Mouse (Mus musculus): ENCODE measurements around the gene Acp6. TPM values are rescaled to one million over a fixed set of nuclear protein-coding genes. Genes with fewer than 3 reads are reported as not detected.
A peak's percentile ranks its signal among the peaks of the same experiment; 100 is the strongest.

The Acp6 gene
- polyA plus RNA-seq, 1 experiment from 2014 or later: 20.0 TPM

DNA sequence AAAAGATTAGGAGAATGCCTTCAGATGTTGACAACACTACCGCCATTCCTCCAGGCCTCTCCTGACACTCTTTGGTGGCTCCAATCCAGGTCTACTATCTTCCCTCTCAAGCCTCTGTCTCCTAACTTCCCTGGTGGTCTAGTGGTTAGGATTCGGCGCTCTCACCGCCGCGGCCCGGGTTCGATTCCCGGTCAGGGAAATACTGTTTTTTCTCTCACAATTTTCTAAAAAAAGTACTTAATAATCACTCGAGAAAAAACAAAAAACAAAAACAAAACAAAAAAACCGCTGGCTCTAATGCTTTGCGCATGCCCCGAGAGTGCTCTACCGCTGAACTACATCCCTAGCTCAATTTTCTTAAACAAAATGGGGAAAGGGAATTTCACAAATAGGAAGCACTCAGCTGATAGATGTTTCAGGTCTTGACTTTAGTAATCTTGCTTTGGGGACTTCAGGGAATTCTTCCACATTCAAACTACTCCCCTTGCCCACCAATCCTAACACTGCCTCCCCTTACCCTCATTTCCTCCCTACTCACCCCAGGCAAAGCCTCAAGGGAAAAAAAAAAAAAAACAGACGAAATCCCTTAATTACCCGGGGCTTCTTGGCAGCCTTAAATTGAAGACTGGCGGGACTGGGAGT, 498 bp upstream of the Acp6 start:
- Histone ChIP-seq H3K4me3 (ENCODE audit: low read depth, low read length) (peak overlapping the region; percentile 80), H3K27me3 (ENCODE audit: control insufficient read depth, insufficient read depth, low read depth, low read length) (no peaks in the 10 kb centered on the region), H3K9me3 (replicated peaks; ENCODE audit: control insufficient read depth, low read length) (no peaks in the 10 kb centered on the region), H3K27ac (ENCODE audit: low read length) (peak overlapping the region; percentile 53; the same call in 1 of the 2 replicates), H3K36me3 (ENCODE audit: control insufficient read depth, insufficient read depth) (no peaks in the 10 kb centered on the region), H3K9ac (ENCODE audit: low read depth, low read length) (peak overlapping the region; percentile 85), H3K4me2 (ENCODE audit: low read depth, low read length) (peak overlapping the region; percentile 75), H3K4me1 (ENCODE audit: control insufficient read depth, low read depth, low read length) (peaks cover 8% of the 10 kb centered on the region; the same call in 1 of the 2 replicates)
- WGBS (ENCODE audit: insufficient replicate concordance): under 1% methylated on average over 17 of the region's 17 CpGs
- ATAC-seq (ENCODE audit: low read depth): peak; percentile 42

- 9% methylated on average over 6 of the region's 6 CpGs for WGBS (ENCODE audit: insufficient replicate concordance)
Observed at GRCm38 (mm10) chr3:97159509-97159850, 903 bp downstream of the Acp6 start.

DNA sequence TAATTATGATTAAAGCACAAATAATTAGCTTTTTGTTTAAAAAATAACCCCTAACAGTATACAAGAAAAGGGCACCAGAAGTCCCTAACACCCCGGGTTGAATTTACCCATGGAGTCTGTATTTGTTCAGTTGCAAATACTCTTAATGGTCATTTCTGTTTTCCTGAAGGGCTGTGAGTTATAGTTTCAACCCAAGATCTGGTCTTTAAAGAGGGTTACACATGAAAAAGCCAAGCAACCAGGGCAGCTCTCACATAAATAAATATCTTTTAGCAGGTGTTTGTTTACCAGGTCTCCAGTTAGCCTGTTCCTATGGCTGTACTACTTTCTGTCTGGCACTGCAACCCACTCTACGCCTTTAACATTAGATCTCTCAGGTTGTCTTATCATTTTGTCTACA, 1.4 kb downstream of the Acp6 start:
- H3K4me1 ChIP-seq (ENCODE audit: control insufficient read depth, low read depth, low read length): peaks cover 11% of the 10 kb centered on the region; the same call in 1 of the 2 replicates
- H3K4me2 ChIP-seq (ENCODE audit: low read depth, low read length): peak overlapping the region; percentile 75; the same call in 1 of the 2 replicates
- no peak overlapping the region for H3K27ac ChIP-seq (ENCODE audit: low read length)
- no peak for ATAC-seq (ENCODE audit: low read depth)
- 46% methylated on average over 2 of the region's 2 CpGs for WGBS (ENCODE audit: insufficient replicate concordance)
- no peaks in the 10 kb centered on the region for H3K36me3 ChIP-seq (ENCODE audit: control insufficient read depth, insufficient read depth)
- no peak overlapping the region for H3K4me3 ChIP-seq (ENCODE audit: low read depth, low read length)
- no peaks in the 10 kb centered on the region for H3K9me3 ChIP-seq (replicated peaks; ENCODE audit: control insufficient read depth, low read length)
- no peak overlapping the region for H3K9ac ChIP-seq (ENCODE audit: low read depth, low read length)
- H3K27me3 ChIP-seq (ENCODE audit: control insufficient read depth, insufficient read depth, low read depth, low read length): no peaks in the 10 kb centered on the region

More at GRCm38 (mm10) chr3:97159509-97159850, 903 bp downstream of the Acp6 start:
- no peaks in the 10 kb centered on the region for H3K9me3 ChIP-seq (replicated peaks; ENCODE audit: control insufficient read depth, low read length)
- no peaks in the 10 kb centered on the region for H3K36me3 ChIP-seq (ENCODE audit: control insufficient read depth, insufficient read depth)
- H3K9ac ChIP-seq (ENCODE audit: low read depth, low read length): peak overlapping the region; percentile 85
- ATAC-seq (ENCODE audit: low read depth): no peak
- peak overlapping the region; percentile 77 for H3K27ac ChIP-seq (ENCODE audit: low read length)
- no peaks in the 10 kb centered on the region for H3K27me3 ChIP-seq (ENCODE audit: control insufficient read depth, insufficient read depth, low read depth, low read length)
- H3K4me2 ChIP-seq (ENCODE audit: low read depth, low read length): peak overlapping the region; percentile 75
- H3K4me3 ChIP-seq (ENCODE audit: low read depth, low read length): peak overlapping the region; percentile 80
- peaks cover 11% of the 10 kb centered on the region; the same call in 1 of the 2 replicates for H3K4me1 ChIP-seq (ENCODE audit: control insufficient read depth, low read depth, low read length)

DNA sequence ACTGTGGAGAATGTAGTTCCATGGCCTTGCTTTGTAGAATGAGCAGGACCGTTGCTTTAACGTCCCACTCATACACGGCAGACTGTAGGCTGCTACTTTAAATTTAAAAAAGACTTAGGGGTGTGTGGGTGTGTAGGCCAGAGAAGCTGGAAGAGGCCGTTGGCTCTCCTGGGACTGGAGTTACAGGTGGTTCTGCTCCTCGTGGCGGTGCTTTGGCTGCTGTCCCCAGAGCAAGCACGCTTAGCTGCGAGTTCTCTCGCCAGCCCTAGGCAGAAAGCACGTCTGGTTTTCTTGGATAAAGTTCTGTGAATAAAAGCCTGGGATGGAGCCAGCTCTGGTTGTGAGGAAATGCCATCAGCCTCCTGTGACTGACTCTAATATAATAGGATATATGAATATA, 2.3 kb downstream of the Acp6 start:
- no peaks in the 10 kb centered on the region for H3K27me3 ChIP-seq (ENCODE audit: control insufficient read depth, insufficient read depth, low read depth, low read length)

GRCm38 (mm10) chr3:97161773-97162172, 3.2 kb downstream of the Acp6 start:
- no peaks in the 10 kb centered on the region for H3K27me3 ChIP-seq (ENCODE audit: control insufficient read depth, insufficient read depth, low read depth, low read length)
- no peaks in the 10 kb centered on the region for H3K36me3 ChIP-seq (ENCODE audit: control insufficient read depth, insufficient read depth)
- no peaks in the 10 kb centered on the region for H3K9me3 ChIP-seq (replicated peaks; ENCODE audit: control insufficient read depth, low read length)
- no peak overlapping the region for H3K27ac ChIP-seq (ENCODE audit: low read length)
- peaks cover 11% of the 10 kb centered on the region; the same call in 1 of the 2 replicates for H3K4me1 ChIP-seq (ENCODE audit: control insufficient read depth, low read depth, low read length)
- H3K4me2 ChIP-seq (ENCODE audit: low read depth, low read length): no peak overlapping the region
- H3K9ac ChIP-seq (ENCODE audit: low read depth, low read length): no peak overlapping the region
- ATAC-seq (ENCODE audit: low read depth): no peak
- 56% methylated on average over 4 of the region's 4 CpGs for WGBS (ENCODE audit: insufficient replicate concordance)
- no peak overlapping the region for H3K4me3 ChIP-seq (ENCODE audit: low read depth, low read length)

More for the DNA sequence above, 2.3 kb downstream of the Acp6 start:
- peaks cover 11% of the 10 kb centered on the region; the same call in 1 of the 2 replicates for H3K4me1 ChIP-seq (ENCODE audit: control insufficient read depth, low read depth, low read length)
- H3K9me3 ChIP-seq (replicated peaks; ENCODE audit: control insufficient read depth, low read length): no peaks in the 10 kb centered on the region
- no peak overlapping the region for H3K27ac ChIP-seq (ENCODE audit: low read length)
- 72% methylated on average over 10 of the region's 10 CpGs for WGBS (ENCODE audit: insufficient replicate concordance)
- H3K36me3 ChIP-seq (ENCODE audit: control insufficient read depth, insufficient read depth): no peaks in the 10 kb centered on the region
- no peak overlapping the region for H3K9ac ChIP-seq (ENCODE audit: low read depth, low read length)
- no peak overlapping the region for H3K4me3 ChIP-seq (ENCODE audit: low read depth, low read length)
- no peak for ATAC-seq (ENCODE audit: low read depth)
- no peak overlapping the region for H3K4me2 ChIP-seq (ENCODE audit: low read depth, low read length)

DNA sequence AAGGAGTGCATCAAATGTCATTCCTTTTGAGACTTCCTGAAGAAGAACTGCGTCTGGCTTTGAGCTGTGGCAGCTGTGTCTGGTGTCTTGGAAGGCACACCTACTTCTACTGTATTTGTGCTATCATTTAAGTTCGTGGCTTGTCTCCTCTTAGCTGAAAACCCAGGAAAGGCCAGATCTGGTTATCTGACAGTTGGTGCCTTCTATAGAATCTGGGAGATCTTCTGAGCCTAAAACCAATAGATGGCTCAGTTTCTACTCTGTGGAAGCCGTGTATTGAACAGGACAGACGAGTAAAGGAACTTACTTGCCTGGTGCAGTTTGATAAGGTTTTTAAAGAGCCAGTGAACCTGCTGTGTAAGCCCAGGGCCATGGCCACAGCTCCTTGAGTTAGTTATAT, 5.9 kb downstream of the Acp6 start:
- no peak overlapping the region for H3K4me3 ChIP-seq (ENCODE audit: low read depth, low read length)
- no peaks in the 10 kb centered on the region; the same call in 1 of the 2 replicates for H3K36me3 ChIP-seq (ENCODE audit: control insufficient read depth, insufficient read depth)
- no peaks in the 10 kb centered on the region for H3K27me3 ChIP-seq (ENCODE audit: control insufficient read depth, insufficient read depth, low read depth, low read length)
- H3K4me2 ChIP-seq (ENCODE audit: low read depth, low read length): no peak overlapping the region
- H3K9ac ChIP-seq (ENCODE audit: low read depth, low read length): no peak overlapping the region
- ATAC-seq (ENCODE audit: low read depth): peak; percentile 55
- H3K4me1 ChIP-seq (ENCODE audit: control insufficient read depth, low read depth, low read length): peaks cover 9% of the 10 kb centered on the region; the same call in 1 of the 2 replicates
- peak overlapping the region; percentile 10; the same call in 1 of the 2 replicates for H3K27ac ChIP-seq (ENCODE audit: low read length)
- no peaks in the 10 kb centered on the region for H3K9me3 ChIP-seq (replicated peaks; ENCODE audit: control insufficient read depth, low read length)
- 22% methylated on average over 4 of the region's 4 CpGs for WGBS (ENCODE audit: insufficient replicate concordance)

DNA sequence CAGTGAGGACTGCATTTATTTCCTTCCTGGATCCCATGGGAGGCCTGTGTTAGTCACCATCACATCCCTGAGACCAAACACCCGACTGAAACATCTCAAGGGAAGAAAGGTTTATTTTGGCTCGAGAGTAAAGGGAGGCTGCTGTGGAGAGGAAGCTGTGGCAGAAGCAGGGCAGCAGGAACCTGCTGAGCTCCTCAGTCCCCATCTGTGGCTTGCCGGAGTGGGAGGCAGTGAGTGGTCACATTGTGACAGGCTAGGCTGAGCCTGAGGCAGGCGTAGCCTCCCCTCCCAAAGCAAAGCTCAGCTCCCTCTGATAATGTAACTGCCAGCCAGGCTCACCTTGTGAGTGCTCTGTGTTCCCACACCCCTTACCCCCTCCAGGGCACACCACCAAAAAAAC, 8.5 kb downstream of the Acp6 start:
- Histone ChIP-seq H3K27me3 (ENCODE audit: control insufficient read depth, insufficient read depth, low read depth, low read length) (no peaks in the 10 kb centered on the region), H3K4me2 (ENCODE audit: low read depth, low read length) (no peak overlapping the region), H3K4me3 (ENCODE audit: low read depth, low read length) (no peak overlapping the region), H3K36me3 (ENCODE audit: control insufficient read depth, insufficient read depth) (no peaks in the 10 kb centered on the region; the same call in 1 of the 2 replicates), H3K9me3 (replicated peaks; ENCODE audit: control insufficient read depth, low read length) (no peaks in the 10 kb centered on the region), H3K27ac (ENCODE audit: low read length) (no peak overlapping the region), H3K4me1 (ENCODE audit: control insufficient read depth, low read depth, low read length) (peaks cover 3% of the 10 kb centered on the region; the same call in 1 of the 2 replicates), H3K9ac (ENCODE audit: low read depth, low read length) (no peak overlapping the region)
- ATAC-seq (ENCODE audit: low read depth): no peak
- 36% methylated on average over 4 of the region's 4 CpGs for WGBS (ENCODE audit: insufficient replicate concordance)

DNA sequence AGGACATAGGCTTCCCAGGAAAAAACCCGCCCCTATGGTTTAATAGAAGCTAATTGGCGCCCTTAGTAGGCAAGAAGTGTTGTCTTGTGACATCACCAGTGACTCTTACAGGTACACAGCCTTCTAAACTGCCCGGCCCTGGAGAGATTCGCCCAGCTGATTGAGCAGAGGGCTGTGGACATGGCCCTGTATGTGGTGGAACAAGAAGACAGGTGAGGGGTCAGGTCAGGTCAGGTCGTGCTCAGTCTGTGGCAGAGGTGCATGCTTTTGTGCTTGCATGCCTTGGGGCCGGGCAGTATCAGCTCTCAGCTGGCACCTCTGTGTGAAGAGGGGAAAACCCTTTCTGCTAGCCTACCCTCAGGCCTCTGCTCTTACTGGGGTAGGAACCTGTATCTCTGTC, 13.0 kb downstream of the Acp6 start:
- Histone ChIP-seq H3K4me1 (ENCODE audit: control insufficient read depth, low read depth, low read length) (no peaks in the 10 kb centered on the region), H3K27me3 (ENCODE audit: control insufficient read depth, insufficient read depth, low read depth, low read length) (no peaks in the 10 kb centered on the region), H3K4me2 (ENCODE audit: low read depth, low read length) (no peak overlapping the region), H3K27ac (ENCODE audit: low read length) (no peak overlapping the region), H3K9ac (ENCODE audit: low read depth, low read length) (no peak overlapping the region), H3K9me3 (replicated peaks; ENCODE audit: control insufficient read depth, low read length) (no peaks in the 10 kb centered on the region), H3K4me3 (ENCODE audit: low read depth, low read length) (no peak overlapping the region), H3K36me3 (ENCODE audit: control insufficient read depth, insufficient read depth) (no peaks in the 10 kb centered on the region; the same call in 1 of the 2 replicates)
- WGBS (ENCODE audit: insufficient replicate concordance): 61% methylated on average over 6 of the region's 6 CpGs
- no peak for ATAC-seq (ENCODE audit: low read depth)

GRCm38 (mm10) chr3:97172231-97172630, 13.7 kb downstream of the Acp6 start:
- WGBS (ENCODE audit: insufficient replicate concordance): 68% methylated on average over 9 of the region's 9 CpGs
- no peak for ATAC-seq (ENCODE audit: low read depth)
- H3K9ac ChIP-seq (ENCODE audit: low read depth, low read length): no peak overlapping the region
- H3K27ac ChIP-seq (ENCODE audit: low read length): no peak overlapping the region
- no peaks in the 10 kb centered on the region for H3K4me1 ChIP-seq (ENCODE audit: control insufficient read depth, low read depth, low read length)
- H3K27me3 ChIP-seq (ENCODE audit: control insufficient read depth, insufficient read depth, low read depth, low read length): no peaks in the 10 kb centered on the region
- no peaks in the 10 kb centered on the region; the same call in 1 of the 2 replicates for H3K36me3 ChIP-seq (ENCODE audit: control insufficient read depth, insufficient read depth)
- H3K4me2 ChIP-seq (ENCODE audit: low read depth, low read length): no peak overlapping the region
- no peaks in the 10 kb centered on the region for H3K9me3 ChIP-seq (replicated peaks; ENCODE audit: control insufficient read depth, low read length)
- H3K4me3 ChIP-seq (ENCODE audit: low read depth, low read length): no peak overlapping the region

Data from liver, embryonic 16.5 days (tissue).